Mouse (Mus musculus): Measurements from ENCODE around the gene H2-K1. TPM values are rescaled to one million over a fixed set of nuclear protein-coding genes. Genes with fewer than 3 reads are reported as not detected.

H2-K1 gene
- total and polyA plus RNA-seq, 3 experiments: 1,734 to 2,472 (median 1,753) TPM

GRCm38 (mm10) chr17:34010156-34010555 lies 10.0 kb upstream of the H2-K1 start:
- Histone ChIP-seq H3K79me2 (replicated peaks; ENCODE audit: control insufficient read depth, extremely low read depth, insufficient read depth, poor library complexity, severe bottlenecking) (no peaks in the 10 kb centered on the region), H3K36me3 (replicated peaks in 1 of 2; ENCODE audit: control insufficient read depth in 1 of 2, insufficient read depth in 1 of 2, low read length in 1 of 2) (peaks cover 0 to 5% of the 10 kb centered on the region in 2 experiments), H3K4me3 (replicated peaks in 1 of 3; ENCODE audit: low read depth in 2 of 3, low read length in 2 of 3, poor library complexity in 1 of 3) (no peak overlapping the region), H3K27me3 (replicated peaks) (no peaks in the 10 kb centered on the region), H3K4me1 (ENCODE audit: control insufficient read depth in 1 of 2, insufficient read depth in 2 of 2) (peaks cover 0 to 9% of the 10 kb centered on the region in 2 experiments; a peak in 2 of 4 replicates), H3K27ac (ENCODE audit: insufficient read depth, low read depth) (no peak overlapping the region), H3K4me2 (ENCODE audit: insufficient read depth, low read depth, poor library complexity, severe bottlenecking) (no peak overlapping the region), H3K9ac (ENCODE audit: insufficient read depth, low read depth) (no peak overlapping the region), H3K9me3 (replicated peaks; ENCODE audit: low read length) (peaks cover 10% of the 10 kb centered on the region)
- in situ Hi-C loops (cut with MboI; ENCODE audit: low pct_ligation_motif_present, low pct_unique_long_range_greater_than_20kb, low sequenced_read_pairs) (no loop called here), dilution Hi-C loops (cut with MboI; ENCODE audit: extremely low pct_ligation_motif_present, extremely low pct_unique_long_range_greater_than_20kb, low sequenced_read_pairs) (no loop called here)
- DNase-seq (ENCODE audit: extremely low read depth): no peak
- TF ChIP-seq UBTF (IDR thresholded peaks at IDR 0.05; ENCODE audit: low read depth, low read length) (no peak), POLR2A (IDR thresholded peaks at IDR 0.05; ENCODE audit: low read depth, low read length) (no peak), EP300 (IDR thresholded peaks at IDR 0.05; ENCODE audit: low read length) (no peak), JUND (conservative IDR thresholded peaks at IDR 0.05; ENCODE audit: low read depth, low read length) (no peak), CHD1 (IDR thresholded peaks at IDR 0.05; ENCODE audit: low read depth, low read length) (no peak), POLR2AphosphoS2 (IDR thresholded peaks at IDR 0.05; ENCODE audit: low read depth, low read length) (no peak), RCOR1 (conservative IDR thresholded peaks at IDR 0.05; ENCODE audit: low read depth, low read length) (no peak), ZKSCAN1 (IDR thresholded peaks at IDR 0.05; ENCODE audit: borderline replicate concordance, low read depth, low read length) (no peak), SIN3A (IDR thresholded peaks at IDR 0.05; ENCODE audit: low read length) (no peak), MXI1 (IDR thresholded peaks at IDR 0.05; ENCODE audit: low read depth, low read length) (no peak), NELFE (IDR thresholded peaks at IDR 0.05; ENCODE audit: low read depth, low read length) (no peak), ZNF384 (IDR thresholded peaks at IDR 0.05; ENCODE audit: low read depth, low read length) (no peak), JUN (IDR thresholded peaks at IDR 0.05; ENCODE audit: insufficient read depth, low read depth, low read length) (no peak), MYC (IDR thresholded peaks at IDR 0.05; ENCODE audit: low read depth, low read length) (no peak), GABPA (IDR thresholded peaks at IDR 0.05; ENCODE audit: insufficient replicate concordance, low read depth, low read length) (no peak), SMC3 (IDR thresholded peaks at IDR 0.05; ENCODE audit: low read depth, low read length) (no peak), IRF4 (IDR thresholded peaks at IDR 0.05; ENCODE audit: low read depth, low read length) (no peak), ZMIZ1 (IDR thresholded peaks at IDR 0.05; ENCODE audit: low read depth, low read length) (no peak), PAX5 (IDR thresholded peaks at IDR 0.05; ENCODE audit: low read length) (no peak)

DNA sequence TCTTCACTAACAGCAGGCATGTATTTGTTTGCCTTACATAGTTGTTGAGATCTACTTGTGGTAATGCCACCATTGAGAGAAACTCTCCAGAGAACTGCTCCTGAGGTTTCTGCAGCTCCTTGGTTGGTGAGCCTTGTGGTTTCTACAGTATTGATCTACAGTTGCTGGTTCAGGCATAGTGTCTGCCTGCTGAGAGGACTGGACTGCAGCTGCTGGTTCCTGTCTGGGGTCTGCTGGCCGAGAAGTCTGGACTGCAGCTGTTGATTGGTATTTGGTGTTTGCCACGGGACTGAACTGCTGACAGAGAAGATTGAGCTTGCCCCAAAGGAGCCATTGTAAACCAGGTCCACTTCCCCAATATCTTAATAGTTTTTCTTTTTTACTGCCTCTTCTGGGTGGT lies 6.4 kb upstream of the H2-K1 start:
- Histone ChIP-seq H3K9ac (ENCODE audit: insufficient read depth, low read depth) (no peak overlapping the region), H3K9me3 (replicated peaks; ENCODE audit: low read length) (peaks cover 5% of the 10 kb centered on the region), H3K4me1 (ENCODE audit: control insufficient read depth in 1 of 2, insufficient read depth in 2 of 2) (peaks cover 0 to 4% of the 10 kb centered on the region in 2 experiments; a peak in 1 of 4 replicates), H3K27ac (ENCODE audit: insufficient read depth, low read depth) (no peak overlapping the region), H3K27me3 (replicated peaks) (no peaks in the 10 kb centered on the region), H3K4me2 (ENCODE audit: insufficient read depth, low read depth, poor library complexity, severe bottlenecking) (no peak overlapping the region), H3K79me2 (replicated peaks; ENCODE audit: control insufficient read depth, extremely low read depth, insufficient read depth, poor library complexity, severe bottlenecking) (no peaks in the 10 kb centered on the region), H3K36me3 (replicated peaks in 1 of 2; ENCODE audit: control insufficient read depth in 1 of 2, insufficient read depth in 1 of 2, low read length in 1 of 2) (no peaks in the 10 kb centered on the region), H3K4me3 (replicated peaks in 1 of 3; ENCODE audit: low read depth in 2 of 3, low read length in 2 of 3, poor library complexity in 1 of 3) (no peak overlapping the region)
- DNase-seq (ENCODE audit: extremely low read depth): no peak
- dilution Hi-C loops (cut with MboI; ENCODE audit: extremely low pct_ligation_motif_present, extremely low pct_unique_long_range_greater_than_20kb, low sequenced_read_pairs) (no loop called here), in situ Hi-C loops (cut with MboI; ENCODE audit: low pct_ligation_motif_present, low pct_unique_long_range_greater_than_20kb, low sequenced_read_pairs) (loop anchor here (5.0 kb wide), 1 partner anchor 1286 kb away; no protein-coding TSS in a partner anchor)
- no peak for TF ChIP-seq BHLHE40 (IDR thresholded peaks at IDR 0.05; ENCODE audit: low read depth, low read length)
- no peak for TF ChIP-seq IRF4 (IDR thresholded peaks at IDR 0.05; ENCODE audit: low read depth, low read length)
- no peak for TF ChIP-seq KAT2A (IDR thresholded peaks at IDR 0.05; ENCODE audit: insufficient replicate concordance, low read length)
- TF ChIP-seq MEF2A (IDR thresholded peaks at IDR 0.05; ENCODE audit: borderline replicate concordance, low read depth, low read length): no peak
- no peak for TF ChIP-seq MXI1 (IDR thresholded peaks at IDR 0.05; ENCODE audit: low read depth, low read length)
- no peak for TF ChIP-seq CHD1 (IDR thresholded peaks at IDR 0.05; ENCODE audit: low read depth, low read length)
- no peak for TF ChIP-seq ZC3H11A (IDR thresholded peaks at IDR 0.05; ENCODE audit: low read depth, low read length)
- no peak for TF ChIP-seq JUND (conservative IDR thresholded peaks at IDR 0.05; ENCODE audit: low read depth, low read length)
- TF ChIP-seq ZKSCAN1 (IDR thresholded peaks at IDR 0.05; ENCODE audit: borderline replicate concordance, low read depth, low read length): no peak
- no peak for TF ChIP-seq SMC3 (IDR thresholded peaks at IDR 0.05; ENCODE audit: low read depth, low read length)
- TF ChIP-seq TBP (conservative IDR thresholded peaks at IDR 0.05; ENCODE audit: low read depth, low read length): no peak
- no peak for TF ChIP-seq MAZ (IDR thresholded peaks at IDR 0.05; ENCODE audit: low read depth, low read length)
- TF ChIP-seq USF2 (conservative IDR thresholded peaks at IDR 0.05; ENCODE audit: low read depth, low read length): no peak
- TF ChIP-seq TCF12 (IDR thresholded peaks at IDR 0.05; ENCODE audit: low read depth, low read length): no peak
- TF ChIP-seq ETS1 (conservative IDR thresholded peaks at IDR 0.05; ENCODE audit: low read depth, low read length): no peak
- TF ChIP-seq POLR2A (IDR thresholded peaks at IDR 0.05; ENCODE audit: low read depth, low read length): no peak
- no peak for TF ChIP-seq ZMIZ1 (IDR thresholded peaks at IDR 0.05; ENCODE audit: low read depth, low read length)
- TF ChIP-seq MAFK (IDR thresholded peaks at IDR 0.05; ENCODE audit: insufficient replicate concordance, low read length): no peak
- no peak for TF ChIP-seq PAX5 (IDR thresholded peaks at IDR 0.05; ENCODE audit: low read length)
- TF ChIP-seq NELFE (IDR thresholded peaks at IDR 0.05; ENCODE audit: low read depth, low read length): no peak
